Mouse (Mus musculus): ENCODE data around the gene Litaf. TPM values are rescaled to one million over a fixed set of nuclear protein-coding genes. Genes with fewer than 3 reads are reported as not detected.
A peak's percentile ranks its signal among the peaks of the same experiment; 100 is the strongest.

The Litaf gene
- 102 and 103 TPM in 2 replicates for polyA plus RNA-seq (2016; fragmentation: Nextera tagmentation; extraction: Ambion mirVana)

- peaks cover 54% of the 10 kb centered on the region for H3K4me1 ChIP-seq
- ATAC-seq (ENCODE audit: insufficient number of reproducible peaks, insufficient read depth, low FRiP score, low TSS enrichment): peak; percentile 95
- peak within 1 kb of the TSS; percentile 94 for H3K9ac ChIP-seq
- H3K36me3 ChIP-seq: peaks cover 6% of the 10 kb centered on the region; the same call in 1 of the 2 replicates
- no peaks in the 10 kb centered on the region for H3K27me3 ChIP-seq
- under 1% methylated on average over 78 of the region's 78 CpGs for WGBS
- peak within 1 kb of the TSS; percentile 78 for H3K4me2 ChIP-seq (replicated peaks)
- H3K4me3 ChIP-seq: peak within 1 kb of the TSS; percentile 82
- H3K9me3 ChIP-seq: no peaks in the 10 kb centered on the region
- peak within 1 kb of the TSS; percentile 96 for H3K27ac ChIP-seq
Measured at GRCm38 (mm10) chr16:11066029-11066832, at the start of gene Litaf. Gene Litaf (minus strand): TSS chr16:11066157.

GRCm38 (mm10) chr16:11109198-11109740 lies 43.3 kb upstream of the Litaf start:
- Histone ChIP-seq H3K9me3 (no peaks in the 10 kb centered on the region), H3K4me1 (no peaks in the 10 kb centered on the region), H3K9ac (no peak overlapping the region), H3K4me3 (no peak overlapping the region), H3K36me3 (peaks cover 15% of the 10 kb centered on the region), H3K4me2 (replicated peaks) (no peak overlapping the region), H3K27me3 (no peaks in the 10 kb centered on the region), H3K27ac (no peak overlapping the region)
- ATAC-seq (ENCODE audit: insufficient number of reproducible peaks, insufficient read depth, low FRiP score, low TSS enrichment): no peak
- 77% methylated on average over 4 of the region's 4 CpGs for WGBS

GRCm38 (mm10) chr16:11104905-11105304 lies 38.9 kb upstream of the Litaf start:
- 75% methylated on average over 1 of the region's 1 CpGs for WGBS
- H3K9ac ChIP-seq: no peak overlapping the region

GRCm38 (mm10) chr16:11097301-11097700 lies 31.3 kb upstream of the Litaf start:
- H3K27me3 ChIP-seq: no peaks in the 10 kb centered on the region
- H3K4me3 ChIP-seq: no peak overlapping the region
- H3K4me2 ChIP-seq (replicated peaks): no peak overlapping the region
- H3K27ac ChIP-seq: no peak overlapping the region
- H3K9me3 ChIP-seq: no peaks in the 10 kb centered on the region
- 77% methylated on average over 3 of the region's 3 CpGs for WGBS
- ATAC-seq (ENCODE audit: insufficient number of reproducible peaks, insufficient read depth, low FRiP score, low TSS enrichment): no peak
- H3K9ac ChIP-seq: no peak overlapping the region
- H3K36me3 ChIP-seq: peaks cover 6% of the 10 kb centered on the region; the same call in 1 of the 2 replicates
- H3K4me1 ChIP-seq: no peaks in the 10 kb centered on the region

More at GRCm38 (mm10) chr16:11104905-11105304, 38.9 kb upstream of the Litaf start:
- no peaks in the 10 kb centered on the region for H3K27me3 ChIP-seq
- H3K27ac ChIP-seq: no peak overlapping the region
- no peak for ATAC-seq (ENCODE audit: insufficient number of reproducible peaks, insufficient read depth, low FRiP score, low TSS enrichment)
- no peaks in the 10 kb centered on the region for H3K9me3 ChIP-seq
- 0 out of 2 replicates have a peak, but pooled peaks cover 8% of the 10 kb centered on the region for H3K36me3 ChIP-seq
- H3K4me2 ChIP-seq (replicated peaks): no peak overlapping the region
- H3K4me1 ChIP-seq: no peaks in the 10 kb centered on the region
- H3K4me3 ChIP-seq: no peak overlapping the region

GRCm38 (mm10) chr16:11093717-11094386 lies 27.9 kb upstream of the Litaf start:
- 90% methylated on average over 13 of the region's 13 CpGs for WGBS

GRCm38 (mm10) chr16:11092523-11092922 lies 26.6 kb upstream of the Litaf start:
- Histone ChIP-seq H3K4me1 (no peaks in the 10 kb centered on the region), H3K27ac (no peak overlapping the region), H3K36me3 (peaks cover 41% of the 10 kb centered on the region), H3K4me3 (no peak overlapping the region), H3K4me2 (replicated peaks) (no peak overlapping the region), H3K9ac (no peak overlapping the region), H3K27me3 (no peaks in the 10 kb centered on the region), H3K9me3 (no peaks in the 10 kb centered on the region)
- ATAC-seq (ENCODE audit: insufficient number of reproducible peaks, insufficient read depth, low FRiP score, low TSS enrichment): no peak
- 90% methylated on average over 3 of the region's 3 CpGs for WGBS

More at GRCm38 (mm10) chr16:11093717-11094386, 27.9 kb upstream of the Litaf start:
- Histone ChIP-seq H3K4me3 (no peak overlapping the region), H3K27ac (no peak overlapping the region), H3K9me3 (no peaks in the 10 kb centered on the region), H3K27me3 (no peaks in the 10 kb centered on the region), H3K9ac (no peak overlapping the region), H3K4me2 (replicated peaks) (no peak overlapping the region), H3K4me1 (no peaks in the 10 kb centered on the region), H3K36me3 (peaks cover 28% of the 10 kb centered on the region)
- no peak for ATAC-seq (ENCODE audit: insufficient number of reproducible peaks, insufficient read depth, low FRiP score, low TSS enrichment)

- no peak overlapping the region for H3K4me2 ChIP-seq (replicated peaks)
- H3K4me3 ChIP-seq: no peak overlapping the region
- no peak overlapping the region for H3K27ac ChIP-seq
- no peaks in the 10 kb centered on the region for H3K4me1 ChIP-seq
- H3K9me3 ChIP-seq: no peaks in the 10 kb centered on the region
- H3K36me3 ChIP-seq: peaks cover 45% of the 10 kb centered on the region
- 81% methylated on average over 4 of the region's 4 CpGs for WGBS
- no peak for ATAC-seq (ENCODE audit: insufficient number of reproducible peaks, insufficient read depth, low FRiP score, low TSS enrichment)
- H3K27me3 ChIP-seq: no peaks in the 10 kb centered on the region
- H3K9ac ChIP-seq: no peak overlapping the region
Measured at GRCm38 (mm10) chr16:11092061-11092460, 26.1 kb upstream of the Litaf start.

- Histone ChIP-seq H3K9ac (no peak overlapping the region), H3K4me3 (no peak overlapping the region), H3K4me2 (replicated peaks) (no peak overlapping the region), H3K9me3 (no peaks in the 10 kb centered on the region), H3K4me1 (no peaks in the 10 kb centered on the region), H3K27me3 (no peaks in the 10 kb centered on the region), H3K36me3 (peaks cover 45% of the 10 kb centered on the region), H3K27ac (no peak overlapping the region)
- 73% methylated on average over 10 of the region's 10 CpGs for whole genome bisulfite sequencing
- ATAC-seq (ENCODE audit: insufficient number of reproducible peaks, insufficient read depth, low FRiP score, low TSS enrichment): no peak
Measured at GRCm38 (mm10) chr16:11090836-11091570, 25.0 kb upstream of the Litaf start.

GRCm38 (mm10) chr16:11086856-11087588 lies 21.1 kb upstream of the Litaf start:
- peaks cover 69% of the 10 kb centered on the region for H3K36me3 ChIP-seq
- no peak for ATAC-seq (ENCODE audit: insufficient number of reproducible peaks, insufficient read depth, low FRiP score, low TSS enrichment)
- H3K9ac ChIP-seq: no peak overlapping the region
- H3K9me3 ChIP-seq: no peaks in the 10 kb centered on the region
- no peaks in the 10 kb centered on the region for H3K4me1 ChIP-seq
- H3K27me3 ChIP-seq: no peaks in the 10 kb centered on the region
- H3K4me3 ChIP-seq: no peak overlapping the region
- no peak overlapping the region for H3K4me2 ChIP-seq (replicated peaks)
- H3K27ac ChIP-seq: 0 out of 2 replicates have a peak overlapping the region, but pooled peaks have one; percentile 27
- 86% methylated on average over 5 of the region's 5 CpGs for WGBS

- no peak for ATAC-seq (ENCODE audit: insufficient number of reproducible peaks, insufficient read depth, low FRiP score, low TSS enrichment)
- no peak overlapping the region for H3K4me3 ChIP-seq
- H3K4me2 ChIP-seq (replicated peaks): no peak overlapping the region
- no peak overlapping the region for H3K27ac ChIP-seq
- WGBS: 94% methylated on average over 3 of the region's 3 CpGs
- no peaks in the 10 kb centered on the region for H3K4me1 ChIP-seq
- H3K9ac ChIP-seq: no peak overlapping the region
- no peaks in the 10 kb centered on the region for H3K27me3 ChIP-seq
- H3K36me3 ChIP-seq: peaks cover 71% of the 10 kb centered on the region
- H3K9me3 ChIP-seq: no peaks in the 10 kb centered on the region
Measured at GRCm38 (mm10) chr16:11086299-11086698, 20.3 kb upstream of the Litaf start.

GRCm38 (mm10) chr16:11084181-11084580 lies 18.2 kb upstream of the Litaf start:
- Histone ChIP-seq H3K27me3 (no peaks in the 10 kb centered on the region), H3K9me3 (no peaks in the 10 kb centered on the region), H3K9ac (no peak overlapping the region), H3K4me3 (no peak overlapping the region), H3K27ac (no peak overlapping the region), H3K36me3 (peaks cover 73% of the 10 kb centered on the region), H3K4me1 (no peaks in the 10 kb centered on the region), H3K4me2 (replicated peaks) (no peak overlapping the region)
- no peak for ATAC-seq (ENCODE audit: insufficient number of reproducible peaks, insufficient read depth, low FRiP score, low TSS enrichment)
- WGBS: 91% methylated on average over 8 of the region's 8 CpGs
